Mouse (Mus musculus): ENCODE data around the gene Abl2.

GRCm38 (mm10) chr1:156650631-156651030 lies 92.0 kb downstream of the Abl2 start:
- TF ChIP-seq CTCF (IDR thresholded peaks at IDR 0.05; ENCODE audit: borderline replicate concordance, insufficient read depth, low read length) (no peak), POLR2A (IDR thresholded peaks at IDR 0.05; ENCODE audit: low read depth, low read length) (no peak)

All from embryonic fibroblast, embryonic 13.5 days (primary cell).